Mouse (Mus musculus) cerebellum, postnatal 14 days (tissue): ENCODE data around the gene Nccrp1.

Source experiments
- DNase-seq, 2 experiments: peaks; one replicate each; pipeline ENCODE4 v3.0.0; 2021; ENCODE audit warnings: mixed read lengths in 2 of 2

Nccrp1 gene

DNA sequence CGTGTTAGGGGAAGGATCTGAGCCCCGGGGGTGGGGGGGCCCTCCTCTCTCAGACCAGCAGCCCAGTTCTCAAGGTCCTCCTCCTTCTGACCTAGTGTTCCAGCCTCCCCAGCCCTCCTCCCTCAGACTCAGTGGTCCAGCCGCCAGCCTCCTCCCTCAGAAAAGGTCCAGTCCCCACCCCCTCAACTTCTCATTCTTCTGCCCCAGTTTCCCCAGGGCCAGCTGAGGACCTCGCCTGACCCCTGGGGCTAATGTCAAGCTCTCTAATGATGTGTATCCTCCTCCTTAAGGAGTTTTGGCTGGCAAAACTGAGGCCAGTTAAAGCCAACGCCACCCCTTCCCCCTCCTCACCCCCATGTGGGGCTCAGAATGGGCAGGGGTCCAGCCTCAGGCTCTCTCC, at the start of gene Nccrp1:
TSS of gene Nccrp1 (minus strand) at position 101 of the 400 bp plus-strand sequence.
- no peak for DNase-seq

DNA sequence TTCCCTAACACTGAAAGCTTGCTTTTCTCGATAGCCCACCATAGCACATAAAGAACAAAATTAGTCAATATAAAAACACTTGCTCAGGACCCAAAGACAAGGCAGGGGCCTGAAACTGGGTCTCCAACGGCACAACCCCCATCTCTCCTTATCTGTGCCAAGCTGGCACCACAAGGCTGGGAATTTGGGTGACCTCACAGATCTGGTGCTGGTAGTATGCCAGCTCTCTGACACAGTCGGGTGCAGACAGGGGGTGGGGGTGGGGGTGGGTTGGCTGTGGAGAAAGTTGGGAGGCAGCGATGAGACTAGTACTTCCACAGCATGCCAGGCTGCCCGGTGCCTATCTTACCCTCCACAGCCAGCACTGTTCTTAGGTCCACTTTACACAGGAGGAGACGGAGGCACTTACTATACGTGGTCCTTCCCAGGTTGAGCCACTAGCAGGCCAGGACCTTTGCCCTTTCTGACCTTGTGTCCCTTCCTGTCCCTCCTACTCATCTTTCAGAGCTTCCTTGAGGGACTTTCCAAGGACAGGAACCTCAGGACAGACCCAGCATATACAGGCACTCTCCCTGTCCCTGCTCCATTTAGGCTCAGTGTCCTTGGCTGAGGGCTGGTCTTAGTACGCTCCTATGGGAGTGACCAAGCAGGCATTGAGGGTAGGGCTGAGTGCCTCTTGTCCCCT, 48.8 kb upstream of the Nccrp1 start:
- peak in 1 of 2 experiments; percentile 53 for DNase-seq

DNA sequence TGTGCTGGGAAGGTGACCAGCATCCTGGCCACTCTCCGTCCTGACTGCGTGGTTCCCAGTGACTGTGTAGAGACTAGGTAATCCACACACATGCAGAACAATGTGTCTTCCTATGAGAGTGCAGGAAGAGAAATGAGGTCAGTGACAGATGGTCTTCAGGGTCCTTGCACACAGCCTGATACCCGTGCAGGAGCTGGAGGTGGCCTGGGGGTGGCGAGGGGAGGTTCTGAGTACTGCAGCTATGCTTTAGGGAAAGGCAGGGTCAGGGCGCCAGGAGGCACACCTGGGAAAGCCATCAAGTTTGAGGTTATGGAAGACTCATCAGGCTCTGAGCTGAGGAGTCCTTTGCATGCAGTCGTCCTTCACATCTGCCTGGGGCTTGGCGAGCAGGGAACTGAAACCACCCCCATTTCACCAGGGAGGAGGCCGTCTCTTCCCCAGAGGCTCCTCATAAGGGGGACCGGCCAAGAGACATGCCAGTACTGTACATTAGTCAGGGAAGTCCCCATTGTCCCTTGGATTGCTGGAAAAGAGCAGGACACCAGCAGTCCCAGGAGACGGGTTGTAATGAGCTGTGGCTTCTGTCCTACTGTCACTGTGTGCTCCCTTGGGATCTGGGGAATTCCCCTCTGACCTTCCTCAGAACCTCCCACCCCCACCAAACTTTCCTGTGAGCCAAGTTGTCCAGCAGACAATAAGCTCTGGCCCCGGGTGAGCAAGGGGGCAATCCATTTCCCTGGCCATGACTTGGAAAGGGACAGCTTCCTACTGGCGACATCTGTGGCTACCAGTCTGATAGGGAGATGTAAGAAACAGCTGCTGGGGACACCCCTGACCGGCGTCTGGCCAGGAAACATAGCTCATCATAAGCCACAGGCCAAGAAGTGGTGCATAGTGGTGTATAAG, 46.4 kb upstream of the Nccrp1 start:
- no peak for DNase-seq

DNA sequence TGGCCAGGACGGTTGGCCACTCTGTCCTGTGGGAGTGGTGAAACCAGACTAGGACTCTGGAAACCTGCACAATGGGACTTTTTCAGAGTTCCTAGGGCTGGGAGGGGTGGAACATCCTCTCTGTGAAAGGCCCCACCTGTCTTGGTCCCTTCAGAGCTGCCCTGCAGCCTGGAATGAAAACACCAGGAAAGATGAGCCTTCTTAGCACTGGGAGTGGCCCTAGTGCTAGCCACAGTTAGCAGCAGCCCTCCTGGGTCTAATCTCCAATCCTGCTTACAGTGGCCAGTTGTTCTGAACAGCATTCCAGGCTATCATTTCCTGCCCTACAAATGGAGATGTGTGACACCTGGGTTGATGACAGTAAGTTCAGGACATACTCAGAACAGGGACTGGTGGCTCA, 44.8 kb upstream of the Nccrp1 start:
- no peak for DNase-seq

DNA sequence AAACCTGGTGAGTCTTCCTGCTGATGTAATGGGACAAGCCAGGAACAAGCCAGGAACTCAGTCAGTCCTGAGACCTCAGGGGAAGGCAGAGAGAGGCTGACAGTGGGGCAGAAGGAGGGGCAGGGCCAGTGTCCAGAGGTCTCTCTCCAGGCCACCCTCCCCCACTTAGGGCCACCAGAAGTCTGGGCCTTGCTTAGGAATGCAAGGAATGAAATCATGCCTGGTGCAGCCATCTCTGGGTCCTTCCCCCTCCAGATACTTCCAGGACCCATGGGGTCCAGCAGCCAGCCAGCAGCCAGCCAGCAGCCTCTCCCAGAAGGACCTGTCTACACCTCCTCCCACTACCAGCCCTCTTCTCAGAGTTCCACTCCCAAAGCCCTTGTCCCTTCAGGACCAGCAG, 40.6 kb upstream of the Nccrp1 start:
- no peak for DNase-seq

DNA sequence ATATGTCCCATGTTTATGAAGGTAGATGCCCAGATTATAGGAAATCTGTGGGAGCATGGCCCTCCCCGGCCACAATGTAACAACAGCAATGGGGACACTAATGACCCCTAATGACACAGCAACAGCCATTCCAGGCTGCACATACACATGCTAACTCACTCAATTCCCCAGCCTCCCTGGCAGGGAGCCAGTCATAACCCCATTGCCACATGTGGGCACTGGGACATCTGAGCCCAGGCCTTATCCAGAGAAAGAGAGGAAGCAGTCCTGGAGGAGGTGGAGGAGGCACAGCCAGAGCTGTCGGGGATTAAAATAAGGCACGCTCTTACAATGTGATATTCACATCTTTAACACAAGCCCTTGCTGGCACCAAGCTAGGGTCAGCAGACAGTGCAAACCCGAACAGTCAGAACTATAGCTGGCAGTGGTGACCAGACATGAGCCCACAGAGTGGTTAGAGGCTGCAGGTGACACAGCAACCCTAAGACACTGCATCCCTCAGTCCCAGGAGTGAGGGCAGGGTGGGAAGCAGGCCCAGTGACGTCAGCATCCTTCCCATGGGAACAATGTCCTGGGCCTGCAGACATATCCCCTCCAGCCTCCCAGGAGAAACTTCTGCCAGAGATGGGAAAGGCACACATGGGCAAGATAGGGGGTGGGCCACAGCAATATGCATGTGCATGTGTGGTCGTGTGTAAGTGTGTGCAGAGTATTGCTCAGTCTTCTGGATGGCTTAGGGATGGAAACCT, 39.8 kb upstream of the Nccrp1 start:
- DNase-seq, result no peak

DNA sequence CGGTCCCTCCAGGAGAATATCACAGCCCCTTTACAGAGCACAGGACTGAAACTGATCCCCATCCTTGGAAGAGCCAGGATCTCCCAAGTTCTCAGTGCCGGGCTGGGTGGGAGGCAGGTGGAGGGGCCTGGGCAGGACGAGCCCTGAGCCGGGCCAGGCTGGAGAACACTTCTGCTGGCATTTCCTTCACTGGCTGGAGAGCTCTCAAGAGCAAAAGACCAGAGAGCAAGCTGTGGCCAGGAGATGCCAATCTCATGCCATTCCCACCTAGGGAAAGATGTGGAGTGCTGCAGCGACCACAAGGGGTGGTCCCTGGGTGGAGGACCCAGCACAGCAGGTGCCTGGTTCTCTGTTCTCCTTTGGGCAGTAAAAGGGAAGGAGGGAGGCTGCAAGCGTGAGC, 37.9 kb upstream of the Nccrp1 start:
- DNase-seq, result no peak

DNA sequence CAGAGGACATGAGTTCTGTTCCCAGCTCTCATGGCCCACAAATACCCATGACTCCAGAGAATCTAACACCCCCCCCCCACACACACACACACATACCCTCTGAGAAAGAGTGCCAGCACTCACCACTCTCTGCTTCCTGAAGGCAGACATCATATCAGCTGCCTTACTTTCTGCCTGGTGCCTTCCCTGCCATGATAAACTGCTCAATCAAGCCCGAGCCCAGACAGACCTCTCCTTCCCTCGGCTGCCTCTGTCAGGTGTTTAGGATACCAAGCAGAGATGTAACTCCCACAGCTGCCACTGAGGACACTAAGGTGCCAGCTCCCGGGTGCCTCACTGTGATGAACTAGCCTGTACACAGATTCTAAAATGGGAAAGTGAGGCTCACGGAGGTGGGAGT, 37.4 kb upstream of the Nccrp1 start:
- no peak for DNase-seq

DNA sequence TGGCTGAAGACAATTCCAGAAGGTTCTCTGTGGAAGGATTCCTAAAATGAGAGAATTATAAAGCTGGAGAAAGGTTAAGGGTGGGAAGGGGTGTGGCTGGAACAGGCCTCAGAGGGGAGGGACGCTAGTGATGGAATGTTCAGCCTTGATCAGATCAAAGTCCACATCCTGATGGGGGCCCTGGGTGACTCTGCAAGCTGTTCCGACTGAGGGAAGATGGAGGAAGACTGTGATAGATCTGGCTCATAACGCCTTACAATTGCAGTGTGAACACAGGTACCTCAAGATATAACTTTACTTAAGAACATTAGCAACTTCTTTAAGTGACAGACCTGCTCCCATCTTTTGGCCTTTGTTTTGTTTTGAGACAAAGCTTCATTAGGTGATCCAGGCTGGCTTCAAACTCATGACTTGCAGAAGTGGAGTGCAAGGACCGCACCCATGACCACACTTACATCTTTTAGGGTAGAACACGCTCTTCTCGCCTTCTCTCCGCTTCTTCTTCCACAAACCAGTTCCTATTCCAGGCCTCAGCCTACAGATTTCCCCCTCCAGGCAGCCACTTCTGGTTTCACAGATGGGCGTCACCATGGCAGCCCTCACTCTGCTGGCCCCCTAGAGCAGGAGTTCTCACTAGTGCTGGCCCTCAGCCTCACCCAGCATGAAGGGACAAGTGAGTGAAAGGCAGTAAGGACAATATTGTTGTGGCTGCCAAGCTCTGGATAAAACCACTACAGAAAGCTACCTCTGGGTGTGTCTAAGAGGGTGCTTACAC, 36.7 kb upstream of the Nccrp1 start:
- DNase-seq, result no peak

DNA sequence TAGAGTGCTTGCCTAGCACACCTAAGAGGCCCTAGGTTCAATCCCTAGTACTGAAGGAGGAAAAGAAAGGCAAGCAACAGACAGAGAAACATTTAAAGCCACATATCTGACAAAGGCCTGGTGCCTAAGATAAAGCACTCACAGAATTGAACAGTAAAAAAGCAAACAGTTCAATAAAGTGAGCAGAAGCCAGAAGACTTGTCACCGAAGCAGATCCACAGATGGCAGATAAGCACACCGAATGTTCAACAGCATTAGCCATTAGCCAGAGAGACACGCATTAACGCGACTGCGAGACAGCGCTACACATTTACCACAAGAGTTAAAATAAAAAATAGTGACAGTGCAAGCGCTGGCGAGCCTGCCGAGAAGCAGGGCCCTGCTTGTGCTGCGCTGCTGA, 35.8 kb upstream of the Nccrp1 start:
- DNase-seq, result no peak

DNA sequence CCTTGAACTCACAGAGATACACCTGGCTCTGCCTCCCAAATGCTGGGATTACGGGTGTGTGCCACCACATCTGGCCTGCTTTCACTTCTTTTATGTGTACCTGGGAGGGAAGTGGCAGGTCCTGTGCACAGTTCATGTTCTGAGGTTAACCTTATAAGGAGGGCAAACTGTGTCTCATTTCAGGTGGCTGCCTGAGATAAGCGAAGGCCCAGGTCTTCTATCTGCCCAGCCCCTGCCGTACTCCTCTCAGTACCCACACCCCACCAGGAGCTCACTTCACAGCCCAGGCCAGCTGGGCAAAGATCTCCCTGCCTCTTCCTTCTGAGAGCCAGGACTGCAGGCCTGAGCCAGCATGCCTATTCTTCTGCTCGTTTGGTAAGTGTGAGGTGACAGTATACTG, 34.7 kb upstream of the Nccrp1 start:
- no peak for DNase-seq

DNA sequence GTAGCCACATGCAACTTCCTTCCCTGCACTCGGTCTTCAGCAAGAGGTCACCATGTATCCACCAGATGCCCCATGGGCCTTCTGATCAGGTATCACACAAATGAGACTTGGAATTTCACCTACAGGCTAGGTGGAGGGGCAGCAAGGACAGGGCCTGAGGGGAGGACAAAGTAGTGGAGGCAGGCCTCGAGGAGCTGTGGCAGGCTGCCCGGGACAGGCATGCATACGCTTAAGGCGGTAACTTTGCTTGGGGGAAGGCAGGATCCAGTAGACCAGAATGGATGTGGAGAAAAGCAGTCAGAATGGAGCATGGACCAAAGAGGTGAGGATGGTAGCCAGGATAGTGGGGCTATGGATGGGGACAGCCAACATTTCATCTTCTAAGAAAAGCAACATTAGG, 32.8 kb upstream of the Nccrp1 start:
- DNase-seq, result no peak

DNA sequence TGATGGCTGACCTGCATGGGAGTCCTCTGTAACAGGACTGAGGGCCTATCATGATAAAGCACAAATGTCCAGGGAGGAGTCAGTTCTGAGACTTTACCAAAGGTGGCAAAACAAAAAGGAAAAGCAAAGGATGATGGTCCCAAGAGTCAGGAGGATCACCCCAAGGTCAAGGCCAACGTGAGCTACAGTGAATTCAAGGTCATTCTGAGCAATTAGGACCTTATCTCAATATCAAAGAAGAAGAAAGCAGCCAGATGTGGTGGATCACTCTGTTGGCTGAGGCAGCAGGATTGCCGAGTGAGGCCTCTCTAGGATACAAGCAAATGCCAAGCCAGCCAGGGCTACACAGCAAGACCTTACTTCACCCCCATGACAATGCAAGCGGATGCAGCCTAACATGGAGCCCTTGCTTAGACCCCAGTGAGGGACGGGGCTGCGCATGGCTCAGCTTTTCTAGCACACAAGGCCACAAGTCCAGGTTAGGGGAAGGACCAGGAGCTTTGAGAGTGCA, 31.5 kb upstream of the Nccrp1 start:
- DNase-seq, result no peak

DNA sequence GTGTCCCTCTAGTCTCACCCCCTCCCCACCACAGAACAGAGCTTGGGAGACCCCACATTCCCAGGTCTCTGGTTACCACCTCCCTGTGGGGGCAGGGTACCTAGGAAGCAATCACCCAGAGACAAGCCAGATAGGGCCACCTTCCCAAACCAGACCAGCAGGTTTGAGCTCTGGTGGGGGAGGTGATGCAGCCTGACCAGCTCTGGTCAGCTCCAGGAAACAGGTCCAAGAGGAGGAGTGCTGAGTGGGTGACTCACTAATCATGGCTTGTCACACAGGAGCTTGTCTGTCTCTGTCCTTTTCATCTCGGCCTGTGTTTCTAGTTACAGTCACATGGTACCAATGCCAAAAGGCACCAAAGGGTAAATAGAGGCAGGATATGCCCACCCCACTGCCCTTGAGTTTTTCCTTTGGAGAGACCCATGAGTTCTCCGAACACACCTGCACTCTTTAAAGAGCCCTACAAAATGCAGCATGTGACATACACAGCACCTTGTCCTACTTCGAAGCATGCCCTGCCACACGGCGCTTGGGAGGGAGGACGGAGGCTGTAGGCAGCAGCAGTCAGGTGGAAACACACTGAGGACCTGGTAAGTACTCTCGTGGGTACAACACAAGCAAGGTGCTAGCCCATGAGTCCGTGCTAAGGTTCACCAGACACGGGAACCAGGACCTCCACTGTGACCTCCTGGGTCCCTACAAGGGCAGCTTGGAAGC, 30.9 kb upstream of the Nccrp1 start:
- DNase-seq, result peak in 1 of 2 experiments; percentile 32

DNA sequence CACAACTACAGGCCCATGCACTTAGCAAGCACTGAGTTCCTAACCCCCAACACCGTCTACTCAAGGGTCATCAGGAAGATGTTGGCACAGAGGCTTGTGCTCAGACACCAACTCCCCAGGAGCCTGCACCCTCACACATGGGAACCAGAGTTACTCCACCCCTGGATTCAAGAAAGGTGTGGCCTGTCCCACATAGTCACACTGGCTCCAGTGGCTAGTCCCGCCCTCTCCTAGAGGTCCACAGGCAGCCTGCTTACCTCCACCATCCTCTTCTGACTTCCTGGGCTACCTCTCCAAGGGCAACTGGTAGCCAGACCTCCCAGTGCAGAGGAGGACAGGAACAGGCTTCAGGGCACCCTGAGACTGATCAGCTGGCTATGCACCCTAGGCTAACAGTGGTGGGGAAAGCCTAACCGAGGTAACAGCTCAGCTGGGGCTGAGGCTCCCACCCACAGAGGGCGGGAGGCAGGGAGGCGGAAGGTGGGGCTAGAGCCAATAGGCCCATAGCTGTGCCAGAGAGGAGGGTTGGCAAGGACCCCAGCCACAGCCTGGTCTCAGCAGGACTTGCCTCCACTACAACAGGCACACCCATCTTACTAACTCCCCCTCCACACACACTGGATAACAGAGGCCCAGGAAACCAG, 29.3 kb upstream of the Nccrp1 start:
- peak; percentile 66 to 75 for DNase-seq

DNA sequence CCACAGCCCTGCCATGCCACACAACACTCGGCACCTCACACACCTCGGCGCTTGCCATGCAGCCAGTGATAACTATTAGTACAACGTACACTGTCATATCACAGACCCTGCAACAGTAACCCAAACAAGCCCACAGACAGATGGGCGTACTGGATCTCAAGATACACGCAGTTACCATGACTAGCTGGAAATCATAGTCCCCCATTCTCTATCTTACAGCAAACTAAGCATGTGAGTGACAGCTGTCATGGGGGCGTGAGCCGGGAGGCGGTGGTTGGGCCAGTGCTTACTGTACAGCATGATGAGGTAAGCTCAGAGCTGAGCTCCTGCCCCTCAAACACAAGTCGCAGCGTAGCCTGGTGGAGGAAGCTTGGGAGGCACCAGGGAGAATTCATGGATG, 28.5 kb upstream of the Nccrp1 start:
- DNase-seq, result no peak

DNA sequence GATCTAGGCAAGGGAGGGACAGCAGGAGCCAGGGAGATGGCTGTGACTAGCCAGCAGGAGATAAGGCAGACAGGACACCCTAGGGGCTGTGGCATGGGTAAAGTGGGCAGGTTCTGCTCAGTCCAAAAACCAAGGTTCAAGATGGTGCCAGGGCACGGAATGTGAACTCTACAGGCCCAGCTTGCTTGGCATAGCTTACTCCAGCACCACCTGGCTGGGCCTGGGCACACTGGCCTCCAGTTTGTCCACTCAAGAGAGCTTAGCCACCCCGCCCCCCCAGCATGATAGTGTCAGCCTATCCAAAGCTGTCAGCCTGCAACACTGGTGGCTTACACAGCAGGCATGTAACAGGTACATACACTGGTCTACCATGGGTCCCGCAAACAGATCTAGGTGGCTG, 26.2 kb upstream of the Nccrp1 start:
- DNase-seq, result no peak

DNA sequence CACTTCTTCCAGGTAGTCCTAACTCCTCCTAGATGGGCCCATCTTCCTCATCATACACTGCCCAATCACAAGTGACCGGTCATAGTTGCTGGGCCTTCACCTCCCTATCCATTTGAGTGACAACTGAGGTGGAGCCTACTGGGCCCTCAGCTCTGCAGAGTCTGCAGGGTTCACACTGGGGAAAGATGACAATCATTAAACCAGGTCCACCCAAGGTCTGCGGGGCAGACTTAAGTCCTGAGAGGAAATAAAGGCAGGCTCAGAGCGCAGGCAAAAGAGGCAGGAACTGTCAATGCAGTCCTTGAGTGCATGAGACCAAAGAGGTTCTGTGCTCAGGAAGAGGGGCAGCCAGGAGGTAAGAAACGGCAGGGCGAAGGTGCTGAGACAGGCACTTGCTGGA, 25.6 kb upstream of the Nccrp1 start:
- no peak for DNase-seq

DNA sequence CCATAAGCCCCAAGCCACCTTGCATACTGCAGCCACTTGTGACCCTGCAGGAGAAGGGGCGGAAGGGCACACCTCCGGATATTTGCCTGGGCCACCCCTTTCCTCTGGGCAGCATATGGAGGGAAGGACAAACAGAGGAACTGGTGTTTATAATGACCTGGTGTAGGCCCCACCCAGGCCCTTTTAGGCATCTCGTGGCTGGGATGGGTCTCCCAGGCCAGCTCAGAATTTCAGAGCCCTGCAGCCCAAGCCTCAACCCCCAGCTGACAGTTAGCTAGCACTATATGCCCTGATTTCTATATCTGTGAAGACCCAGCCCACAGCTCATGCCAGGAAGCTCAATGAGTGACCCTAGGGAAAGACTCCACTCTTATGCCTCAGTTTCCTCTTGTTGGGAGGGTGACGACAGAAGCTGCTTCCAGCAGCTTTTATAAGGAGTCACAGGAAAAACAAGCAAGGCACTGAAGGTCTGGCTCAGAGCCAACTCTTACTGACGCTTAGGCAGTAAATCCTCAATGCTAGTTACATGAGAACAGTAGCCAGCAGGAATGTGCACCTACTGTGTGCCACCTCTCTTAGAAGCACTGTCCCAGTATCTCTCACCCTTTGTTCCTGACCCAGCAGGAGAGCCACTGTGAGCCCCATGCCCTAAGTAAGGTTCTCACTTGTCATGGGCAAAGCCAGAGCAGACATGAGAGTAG, 24.1 kb upstream of the Nccrp1 start:
- peak in 1 of 2 experiments; percentile 58 for DNase-seq

DNA sequence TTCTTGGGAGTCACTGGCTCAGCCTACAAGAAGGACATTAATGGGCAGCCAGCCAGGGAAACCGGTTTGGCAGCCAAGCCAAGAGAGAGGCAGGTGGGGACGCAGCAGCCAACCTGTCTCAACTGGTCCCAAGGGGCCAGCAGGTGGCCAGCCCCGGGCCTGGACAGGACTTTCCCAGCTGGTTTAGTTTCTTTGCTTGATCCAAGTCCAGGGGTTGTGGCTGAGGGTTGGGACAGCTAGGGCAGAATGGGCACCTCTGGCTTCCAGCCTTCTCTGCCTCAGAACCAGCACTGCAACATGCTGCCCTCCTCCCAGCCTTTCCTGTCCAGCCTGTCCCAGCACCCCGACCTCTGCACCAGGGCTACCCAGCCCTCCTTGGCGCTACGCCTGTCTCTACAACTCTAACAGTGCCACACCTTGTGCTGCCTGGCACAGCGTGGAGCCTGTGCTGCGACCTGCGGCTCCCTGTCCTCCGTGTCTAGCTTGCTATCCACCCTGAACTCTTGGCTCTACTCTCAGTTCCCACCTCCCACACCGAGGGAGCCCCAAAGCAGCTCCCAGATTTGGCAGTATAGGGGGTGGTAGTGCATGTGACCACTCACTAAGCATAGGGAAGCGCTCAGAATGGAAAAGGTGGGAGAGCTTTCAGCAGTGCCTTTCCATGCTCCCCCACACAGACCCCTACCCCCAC, 23.4 kb upstream of the Nccrp1 start:
- peak; percentile 73 to 81 for DNase-seq
